ENCODE assay signal across 10 mouse cellular contexts in the genomic region with DNA sequence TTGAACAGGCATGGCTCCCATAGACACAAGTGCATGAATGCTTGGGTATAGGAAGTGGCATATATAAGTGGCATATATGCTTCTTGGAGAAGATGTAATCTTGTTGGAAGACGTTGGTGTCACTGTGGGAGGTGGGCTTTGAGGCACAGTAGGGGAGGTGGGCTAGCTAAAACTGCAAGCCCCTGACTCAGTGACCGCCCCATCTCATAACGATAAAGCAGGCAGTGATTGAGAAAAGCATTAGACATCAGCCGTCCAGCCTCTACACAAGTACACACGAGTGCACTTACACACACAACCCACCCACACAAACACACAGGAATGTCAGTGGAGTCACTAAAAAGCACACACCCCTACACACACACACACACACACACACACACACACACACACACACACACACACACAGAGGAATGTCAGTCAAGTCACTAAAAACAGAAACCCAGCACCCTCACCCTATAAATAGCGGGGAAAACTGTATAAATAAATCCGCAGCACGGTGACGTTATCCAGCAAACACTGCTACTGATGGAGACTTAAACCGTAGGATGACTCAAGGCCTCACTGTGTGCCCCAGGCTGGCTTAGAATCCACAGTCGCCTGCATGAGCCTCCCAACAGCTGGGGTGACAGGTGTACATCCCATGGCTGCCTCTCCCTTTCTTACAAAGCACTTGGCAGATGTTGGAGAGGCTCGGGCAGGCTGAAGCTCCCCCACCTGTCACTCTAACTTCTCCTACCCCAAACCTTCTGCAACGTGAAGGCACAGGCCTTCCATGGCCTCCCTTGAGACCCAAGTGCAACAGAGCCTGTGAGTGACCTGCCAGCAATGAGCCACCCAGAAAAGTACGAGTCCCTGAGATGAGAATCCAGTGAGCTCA. TPM values are rescaled to one million over a fixed set of nuclear protein-coding genes. Genes with fewer than 3 reads are reported as not detected.
A peak's percentile ranks its signal among the peaks of the same experiment; 100 is the strongest.
DNase-seq lines count a peak whose midpoint lies in the region; ATAC-seq lines count a peak whose summit lies in the region.
"Had no signal": no experiment of that assay in that cellular context is flagged by ENCODE, and none has a peak within 500 bp of the region (broad histone marks: within the 10 kb centered on the region; RNA-seq: fewer than 3 reads in every experiment).

No protein-coding gene starts in this region.

- no peaks in the 10 kb centered on the region for H3K27me3 ChIP-seq in embryonic facial prominence, embryonic 15.5 days
- H3K27me3 ChIP-seq: embryonic facial prominence, embryonic 12.5 days; liver, embryonic 15.5 days; midbrain, embryonic 15.5 days had no signal

- no peaks in the 10 kb centered on the region for H3K4me1 ChIP-seq in embryonic facial prominence, embryonic 15.5 days
- H3K4me1 ChIP-seq: embryonic facial prominence, embryonic 12.5 days; liver, embryonic 15.5 days; midbrain, embryonic 15.5 days had no signal

- intact Hi-C loops in left cerebral cortex, postnatal 4 days (cut with DNase I), result no loop called here

- H3K36me3 ChIP-seq in embryonic facial prominence, embryonic 15.5 days, result no peaks in the 10 kb centered on the region
- H3K36me3 ChIP-seq: embryonic facial prominence, embryonic 12.5 days; liver, embryonic 15.5 days; midbrain, embryonic 15.5 days had no signal

- no peak overlapping the region for H3K4me2 ChIP-seq in embryonic facial prominence, embryonic 15.5 days (replicated peaks)
- H3K4me2 ChIP-seq: embryonic facial prominence, embryonic 12.5 days; liver, embryonic 15.5 days; midbrain, embryonic 15.5 days had no signal

- peak; percentile 18 for DNase-seq in left cerebral cortex, adult 11 months (ENCODE audit: low spot score)
- DNase-seq in left cerebral cortex, postnatal 4 days, result no peak
- peak; percentile 17 to 50 for DNase-seq in gastrocnemius, adult 8-10 months (ENCODE audit: low spot score in 2 of 2)
- peak; percentile 29 to 49 for DNase-seq in left cerebral cortex, adult 9 months (ENCODE audit: low spot score in 2 of 2)
- DNase-seq in liver, result no peak
- no peak for DNase-seq in neural tube, embryonic 10.5 days (ENCODE audit: extremely low spot score, low spot score)

- no peak overlapping the region for H3K4me3 ChIP-seq in embryonic facial prominence, embryonic 15.5 days (replicated peaks)
- H3K4me3 ChIP-seq: embryonic facial prominence, embryonic 12.5 days; liver, embryonic 15.5 days; midbrain, embryonic 15.5 days had no signal

- 68% methylated on average over 14 of the region's 14 CpGs for WGBS in embryonic facial prominence, embryonic 15.5 days

- no peaks in the 10 kb centered on the region for H3K9me3 ChIP-seq in embryonic facial prominence, embryonic 15.5 days (replicated peaks)
- H3K9me3 ChIP-seq: embryonic facial prominence, embryonic 12.5 days; liver, embryonic 15.5 days; midbrain, embryonic 15.5 days had no signal

- peak; percentile 61 for ATAC-seq in embryonic facial prominence, embryonic 15.5 days (ENCODE audit: insufficient number of reproducible peaks, low FRiP score, low TSS enrichment, low read depth)
- ATAC-seq: midbrain, embryonic 15.5 days had no signal

- H3K27ac ChIP-seq in embryonic facial prominence, embryonic 15.5 days (replicated peaks), result no peak overlapping the region
- H3K27ac ChIP-seq: embryonic facial prominence, embryonic 12.5 days; liver, embryonic 15.5 days; midbrain, embryonic 15.5 days had no signal

- no peak overlapping the region for H3K9ac ChIP-seq in embryonic facial prominence, embryonic 15.5 days
- H3K9ac ChIP-seq: embryonic facial prominence, embryonic 12.5 days; liver, embryonic 15.5 days; midbrain, embryonic 15.5 days had no signal

RNA-seq across cellular contexts. Expression of gene Ptgis, which starts 27.4 kb away (rescaled TPM):
- 1 to 10 TPM; 2.6 to 3.2 TPM for total RNA-seq in left cerebral cortex, postnatal 4 days (2021)
- 33.1 and 33.3 TPM in 2 replicates for polyA plus RNA-seq in embryonic facial prominence, embryonic 15.5 days (2015; fragmentation: Nextera tagmentation; extraction: Ambion mirVana)
- total RNA-seq in gastrocnemius, adult 8-10 months (2022), result 1 to 10 TPM; 1.1 to 3.3 (median 1.9) TPM

Comparison
In these comparisons a context has a peak if more than half of its experiments do, and no peak if none do; other contexts are left out.
1. DNase-seq: peak in left cerebral cortex, adult 11 months (single experiment), gastrocnemius, adult 8-10 months (2 of 2) and left cerebral cortex, adult 9 months (2 of 2); none in left cerebral cortex, postnatal 4 days (single experiment), liver (single experiment) and neural tube, embryonic 10.5 days (single experiment).